Mouse (Mus musculus) erythroblast, embryonic 14.5 days (primary cell): ENCODE data around the gene Atp5d.

Experiments
- GATA1 ChIP-seq: IDR thresholded peaks from 2 replicates; pipeline ENCODE4 v1.6.1; 2012; ENCODE audit warnings: low read length, inconsistent platforms, mixed read lengths
- TAL1 ChIP-seq: IDR thresholded peaks from 3 replicates; pipeline ENCODE4 v1.6.1; 2012; ENCODE audit warnings: low read length, inconsistent platforms, mixed read lengths

- TF ChIP-seq GATA1 (no peak), TAL1 (no peak)
These were observed 8.8 kb downstream of the Atp5d start for GRCm38 (mm10) chr10:80147146-80147718.
